Mouse (Mus musculus) liver, postnatal 0 days (tissue): ENCODE data around the gene Fam131c. TPM values are rescaled to one million over a fixed set of nuclear protein-coding genes. Genes with fewer than 3 reads are reported as not detected.

ENCODE experiments used
- ATAC-seq: fragments of 200-750 bp; cut with Nextera tagmentation; 2 replicates; pipeline ENCODE4 v1.8.0; 2017; ENCODE audit warnings: mild to moderate bottlenecking, moderate library complexity
- DNase-seq: peaks from one replicate; pipeline ENCODE4 v3.0.0-alpha.2; 2016
- H3K27ac ChIP-seq: fragments of 300-500 bp; sonication (generic); 2 replicates; pipeline ENCODE4 v1.5.1; 2014; ENCODE audit warnings: antibody characterized with exemption, moderate library complexity, mild to moderate bottlenecking, low read depth
- H3K27me3 ChIP-seq: fragments of 300-500 bp; sonication (generic); 2 replicates; pipeline ENCODE4 v1.6.1; 2014; ENCODE audit warnings: low read length, control low read depth, mixed read lengths; ENCODE audit not compliant: insufficient read depth
- H3K36me3 ChIP-seq: fragments of 300-500 bp; sonication (generic); replicated peaks from 2 replicates; pipeline ENCODE4 v1.6.1; 2014; ENCODE audit warnings: mild to moderate bottlenecking, control low read depth, low read length, moderate library complexity, mixed read lengths; ENCODE audit not compliant: insufficient read depth
- H3K4me1 ChIP-seq: fragments of 300-500 bp; sonication (generic); 2 replicates; pipeline ENCODE4 v1.6.1; 2014; ENCODE audit warnings: antibody characterized with exemption, mild to moderate bottlenecking, control low read depth; ENCODE audit not compliant: insufficient read depth
- H3K4me2 ChIP-seq: fragments of 300-500 bp; sonication (generic); 2 replicates; pipeline ENCODE4 v1.6.1; 2014; ENCODE audit warnings: low read depth, mild to moderate bottlenecking, low read length, moderate library complexity, mixed read lengths
- H3K4me3 ChIP-seq: fragments of 300-500 bp; sonication (generic); 2 replicates; pipeline ENCODE4 v1.5.1; 2014; ENCODE audit warnings: low read depth, low read length
- H3K9ac ChIP-seq: fragments of 300-500 bp; sonication (generic); replicated peaks from 2 replicates; pipeline ENCODE4 v1.6.1; 2014; ENCODE audit warnings: mild to moderate bottlenecking, moderate library complexity
- H3K9me3 ChIP-seq: fragments of 300-500 bp; sonication (generic); 2 replicates; pipeline ENCODE4 v1.6.1; 2016; ENCODE audit warnings: mild to moderate bottlenecking, control low read depth, low read length, mixed read lengths
- CTCF ChIP-seq: sonication (generic); IDR thresholded peaks from 2 replicates; pipeline ENCODE4 v1.5.1; 2016; ENCODE audit warnings: antibody characterized with exemption, low read depth
- EP300 ChIP-seq: IDR thresholded peaks from 2 replicates; pipeline ENCODE4 v1.6.1; 2016; ENCODE audit warnings: antibody characterized with exemption, low read depth, mild to moderate bottlenecking
- WGBS: fragments of 180-500 bp; shearing (Covaris S2); extraction: QIAGEN DNeasy Blood & Tissue Kit; methylation state at CpG from one replicate; pipeline ENCODE4 v1.1.7; 2014; ENCODE audit not compliant: insufficient replicate concordance; 5-methylcytosine and 5-hydroxymethylcytosine counted together
- polyA plus RNA-seq: library from polyadenylated mRNA; unstranded; fragments of >200 nt; fragmentation: Nextera tagmentation; extraction: Ambion mirVana; gene quantifications from 2 replicates; pipeline ENCODE4 v1.2.1, GENCODE M21; 2015

The Fam131c gene
- polyA plus RNA-seq, 1 experiment from 2014 or later, result 0.53 TPM

DNA sequence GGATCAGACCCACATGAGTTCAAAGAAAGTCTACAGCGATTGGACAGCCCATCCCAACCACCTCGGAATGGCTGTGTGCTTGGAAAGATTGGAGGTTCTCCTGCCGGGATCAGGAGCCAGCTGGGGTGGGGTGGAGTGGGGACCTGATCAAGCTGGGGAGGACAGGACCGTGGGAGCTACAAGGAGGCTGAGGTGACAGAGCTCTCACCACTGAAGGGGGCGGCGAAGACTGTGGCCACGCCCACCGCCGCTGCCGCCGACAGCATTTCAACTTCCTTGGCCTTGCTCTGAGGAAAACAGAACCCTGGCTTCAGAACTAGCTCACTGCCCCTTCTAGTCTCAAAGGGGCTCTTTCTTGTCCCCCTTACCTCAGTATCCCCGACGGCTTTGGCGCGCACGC is 26.7 kb downstream of the Fam131c start:
- no peak overlapping the region for H3K4me3 ChIP-seq
- H3K4me2 ChIP-seq, result no peak overlapping the region
- H3K27ac ChIP-seq, result no peak overlapping the region
- 18% methylated on average over 16 of the region's 16 CpGs for WGBS
- DNase-seq (no peak), ATAC-seq (no peak)
- no peaks in the 10 kb centered on the region for H3K27me3 ChIP-seq
- H3K36me3 ChIP-seq, result no peaks in the 10 kb centered on the region
- TF ChIP-seq CTCF (no peak), EP300 (no peak)
- H3K9me3 ChIP-seq, result no peaks in the 10 kb centered on the region
- H3K9ac ChIP-seq, result no peak overlapping the region
- no peaks in the 10 kb centered on the region for H3K4me1 ChIP-seq

DNA sequence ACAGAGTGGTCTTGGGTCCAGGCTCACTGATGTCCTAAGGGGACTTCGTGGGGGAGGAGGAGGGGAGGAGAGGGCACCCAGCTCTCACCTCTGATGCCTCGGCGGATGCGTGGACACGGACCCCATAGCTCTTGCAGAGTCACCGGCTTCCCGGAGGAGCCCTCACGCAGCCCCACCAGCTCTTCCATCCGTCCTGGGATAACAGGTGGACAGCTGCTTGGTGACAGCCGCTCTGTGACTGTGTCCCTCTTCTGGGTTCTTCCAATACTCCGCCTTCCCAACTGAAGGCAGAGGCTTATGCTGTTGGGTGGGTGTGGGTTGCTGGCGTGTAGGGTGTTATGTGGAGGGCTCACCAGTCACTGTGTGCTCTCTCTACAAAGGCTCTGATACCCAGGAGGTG is 29.8 kb downstream of the Fam131c start:
- Histone ChIP-seq H3K36me3 (no peaks in the 10 kb centered on the region), H3K9ac (no peak overlapping the region), H3K27me3 (no peaks in the 10 kb centered on the region), H3K4me2 (no peak overlapping the region), H3K4me3 (no peak overlapping the region), H3K9me3 (no peaks in the 10 kb centered on the region), H3K27ac (no peak overlapping the region), H3K4me1 (no peaks in the 10 kb centered on the region)
- TF ChIP-seq CTCF (no peak), EP300 (no peak)
- DNase-seq, result no peak
- WGBS, result 79% methylated on average over 12 of the region's 12 CpGs
- no peak for ATAC-seq

DNA sequence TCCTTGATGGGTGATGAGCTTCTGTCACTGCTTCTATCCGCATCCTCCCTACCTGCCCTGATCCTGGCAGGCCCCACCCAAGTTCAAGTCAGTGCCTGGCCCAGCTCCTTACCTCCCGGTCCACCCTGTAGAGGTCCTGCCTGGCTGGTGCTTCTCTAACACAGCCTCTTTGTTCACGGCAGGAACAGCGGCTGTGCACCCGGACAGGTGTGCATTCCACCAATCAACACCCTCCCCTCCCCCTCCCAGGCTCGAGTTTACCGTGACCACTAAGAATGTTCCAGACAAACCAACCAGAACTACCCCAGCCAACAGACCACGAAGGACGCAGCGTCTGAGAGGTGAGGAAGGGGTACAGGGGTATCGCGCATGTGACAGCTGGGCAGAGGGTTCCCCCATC is 30.5 kb downstream of the Fam131c start, which contains the start of gene Clcnka:
Gene Clcnka, minus strand, starts transcription at position 180 of the 400 bp plus-strand sequence.
- TF ChIP-seq CTCF (no peak), EP300 (no peak)
- H3K4me2 ChIP-seq, result no peak within 1 kb of the TSS

DNA sequence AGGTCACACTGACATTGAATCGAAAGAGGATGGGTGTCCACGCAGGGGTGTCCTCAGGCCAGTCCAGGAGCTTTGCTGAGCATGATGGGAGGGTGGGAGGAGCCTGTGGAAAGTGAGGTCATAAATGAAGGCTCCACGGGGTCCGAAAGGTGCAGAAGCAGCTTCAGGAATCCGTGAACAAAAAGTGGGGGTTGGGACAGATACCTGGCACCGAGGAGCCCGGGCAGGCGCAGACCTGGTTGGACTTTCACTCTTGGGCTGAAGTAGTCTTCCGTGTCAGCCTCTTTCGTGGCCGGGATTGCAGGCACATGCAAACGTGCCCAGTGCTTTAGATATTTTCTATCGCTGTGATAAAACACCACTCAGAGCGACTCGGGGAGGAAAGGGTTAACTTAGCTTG is 32.2 kb downstream of the Fam131c start:
- 0 out of 2 replicates have a peak, but pooled peaks cover 7% of the 10 kb centered on the region for H3K27me3 ChIP-seq
- TF ChIP-seq EP300, result no peak
- no peak for TF ChIP-seq CTCF
- DNase-seq, result no peak

More for the DNA sequence above, 30.5 kb downstream of the Fam131c start, which contains the start of gene Clcnka:
- Histone ChIP-seq H3K36me3 (no peaks in the 10 kb centered on the region), H3K4me1 (no peaks in the 10 kb centered on the region), H3K4me3 (no peak within 1 kb of the TSS), H3K9me3 (no peaks in the 10 kb centered on the region), H3K27me3 (no peaks in the 10 kb centered on the region), H3K9ac (no peak within 1 kb of the TSS), H3K27ac (no peak within 1 kb of the TSS)
- DNase-seq, result no peak
- no peak for ATAC-seq
- 55% methylated on average over 12 of the region's 12 CpGs for WGBS

DNA sequence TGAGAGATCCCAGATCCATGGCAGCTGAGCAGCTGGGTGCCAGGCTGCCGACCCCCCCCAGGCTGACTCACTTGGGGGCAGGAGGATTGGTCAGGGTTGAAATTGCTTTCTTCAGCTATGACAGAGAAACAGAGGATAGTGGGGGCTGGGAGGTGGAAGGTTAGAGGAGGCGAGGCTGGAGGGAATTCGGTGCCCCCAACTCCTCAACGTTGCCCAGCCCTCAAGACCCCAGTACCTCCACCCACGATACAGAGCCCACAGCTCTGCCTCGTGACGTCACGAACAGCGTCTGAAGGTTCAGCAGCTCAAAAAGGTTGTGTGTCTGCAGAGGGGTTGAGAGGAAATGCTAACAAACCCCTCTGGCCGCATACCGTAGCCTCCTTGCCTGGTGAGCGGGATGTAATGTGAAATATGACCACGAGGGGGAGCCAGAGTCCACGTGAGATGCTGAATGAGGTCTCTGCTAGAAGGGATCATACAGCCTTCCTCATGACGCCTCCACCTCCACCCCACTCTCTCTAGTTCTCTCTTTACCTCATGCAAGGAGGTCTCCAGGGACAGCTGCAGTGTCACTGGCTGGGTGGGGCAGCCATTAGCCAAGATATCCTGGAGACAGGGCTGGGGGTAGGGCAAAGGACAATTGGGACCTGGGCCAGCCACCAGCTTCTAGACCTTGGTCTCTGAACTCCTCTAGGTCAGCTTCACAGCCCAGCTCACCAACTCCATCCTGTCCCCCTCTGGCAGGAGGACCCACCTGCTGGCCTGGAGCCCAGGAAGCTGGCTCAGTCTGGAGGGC is 36.7 kb downstream of the Fam131c start:
- H3K27me3 ChIP-seq, result 0 out of 2 replicates have a peak, but pooled peaks cover 7% of the 10 kb centered on the region
- H3K9ac ChIP-seq, result no peak overlapping the region
- no peaks in the 10 kb centered on the region for H3K9me3 ChIP-seq
- peak; percentile 87 for DNase-seq
- H3K4me2 ChIP-seq, result no peak overlapping the region
- 12% methylated on average over 15 of the region's 15 CpGs for WGBS
- TF ChIP-seq CTCF (peak; percentile 98), EP300 (no peak)
- H3K36me3 ChIP-seq, result no peaks in the 10 kb centered on the region
- H3K27ac ChIP-seq, result no peak overlapping the region
- no peaks in the 10 kb centered on the region for H3K4me1 ChIP-seq
- ATAC-seq, result peak; percentile 78
- H3K4me3 ChIP-seq, result no peak overlapping the region

More for the DNA sequence above, 32.2 kb downstream of the Fam131c start:
- Histone ChIP-seq H3K4me3 (no peak overlapping the region), H3K27ac (no peak overlapping the region), H3K36me3 (no peaks in the 10 kb centered on the region), H3K9me3 (no peaks in the 10 kb centered on the region), H3K9ac (no peak overlapping the region), H3K4me2 (no peak overlapping the region), H3K4me1 (no peaks in the 10 kb centered on the region)
- no peak for ATAC-seq
- WGBS, result 81% methylated on average over 15 of the region's 15 CpGs

DNA sequence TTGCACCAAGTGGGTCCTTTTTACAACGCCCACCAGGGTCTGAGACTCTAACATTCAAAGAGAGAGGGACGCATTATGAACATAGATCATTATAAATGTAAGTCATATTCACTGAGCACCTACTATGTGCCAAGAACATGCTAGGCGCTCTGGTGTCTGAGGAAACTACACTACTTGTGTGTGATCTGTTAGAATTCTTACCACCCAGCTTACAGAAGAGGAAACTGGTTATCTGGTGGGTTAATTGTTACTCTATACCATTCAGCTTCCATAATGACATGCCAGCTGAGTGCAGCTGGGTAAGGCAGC is 37.2 kb downstream of the Fam131c start:
- H3K27me3 ChIP-seq, result 0 out of 2 replicates have a peak, but pooled peaks cover 7% of the 10 kb centered on the region
- no peaks in the 10 kb centered on the region for H3K4me1 ChIP-seq
- no peak overlapping the region for H3K9ac ChIP-seq
- H3K9me3 ChIP-seq, result no peaks in the 10 kb centered on the region
- H3K4me2 ChIP-seq, result no peak overlapping the region
- 81% methylated on average over 3 of the region's 3 CpGs for WGBS
- no peak overlapping the region for H3K4me3 ChIP-seq
- H3K36me3 ChIP-seq, result no peaks in the 10 kb centered on the region
- ATAC-seq, result no peak
- TF ChIP-seq EP300 (no peak), CTCF (no peak)
- DNase-seq, result no peak
- H3K27ac ChIP-seq, result no peak overlapping the region
